ENCODE assay signal across 9 mouse cellular contexts in genomic region chr11:103009208-103009607, GRCm38 (mm10). TPM values are rescaled to one million over a fixed set of nuclear protein-coding genes. Genes with fewer than 3 reads are reported as not detected.
DNase-seq lines count a peak whose midpoint lies in the region; ATAC-seq and TF ChIP-seq lines count a peak whose summit lies in the region.
"Had no signal": no experiment of that assay in that cellular context is flagged by ENCODE, and none has a peak within 500 bp of the region (broad histone marks: within the 10 kb centered on the region; RNA-seq: fewer than 3 reads in every experiment).

No protein-coding gene starts in this region.

- intact Hi-C loops in heart, adult 2 months (cut with DNase I): no loop called here

- no peak for DNase-seq in heart, adult 2 months
- peak; percentile 89 for DNase-seq in midbrain, embryonic 11.5 days (ENCODE audit: low spot score, missing footprints)
- peak in 1 of 2 experiments; percentile 13 for DNase-seq in spleen, adult 2 months (ENCODE audit: low read depth in 1 of 2, low spot score in 2 of 2)
- DNase-seq in adrenal gland, postnatal 10 days: no peak
- no peak for DNase-seq in cerebellum, adult 8-10 months

- H3K27me3 ChIP-seq in heart, adult 2 months (ENCODE audit: control insufficient read depth, insufficient read depth, low read length): no peaks in the 10 kb centered on the region
- H3K27me3 ChIP-seq in heart, embryonic 12.5 days (replicated peaks): no peaks in the 10 kb centered on the region
- no peaks in the 10 kb centered on the region for H3K27me3 ChIP-seq in midbrain, embryonic 11.5 days (ENCODE audit: control insufficient read depth, insufficient read depth, low read length)
- no peaks in the 10 kb centered on the region for H3K27me3 ChIP-seq in midbrain, embryonic 13.5 days
- H3K27me3 ChIP-seq in spleen, adult 2 months (ENCODE audit: control insufficient read depth, insufficient read depth, low read length): no peaks in the 10 kb centered on the region

- H3K4me3 ChIP-seq in heart, adult 2 months: no peak overlapping the region
- no peak overlapping the region for H3K4me3 ChIP-seq in heart, embryonic 12.5 days
- no peak overlapping the region for H3K4me3 ChIP-seq in midbrain, embryonic 11.5 days (ENCODE audit: low read depth, low read length)
- H3K4me3 ChIP-seq in midbrain, embryonic 13.5 days (replicated peaks): no peak overlapping the region
- H3K4me3 ChIP-seq in bone marrow macrophage, adult 2 months (ENCODE audit: insufficient read depth, low read length): no peak overlapping the region
- H3K4me3 ChIP-seq in spleen, adult 2 months (ENCODE audit: extremely low read depth, insufficient read depth, insufficient read length): no peak overlapping the region

- H3K4me2 ChIP-seq in heart, embryonic 12.5 days: no peak overlapping the region
- H3K4me2 ChIP-seq in midbrain, embryonic 11.5 days: no peak overlapping the region
- H3K4me2 ChIP-seq in midbrain, embryonic 13.5 days (replicated peaks): no peak overlapping the region

- no peak for TF ChIP-seq EP300 in heart, adult 2 months (IDR thresholded peaks at IDR 0.05; ENCODE audit: insufficient read depth, low read depth, low read length)

- TF ChIP-seq CTCF in heart, adult 2 months (IDR thresholded peaks at IDR 0.05): peak; percentile 53
- peak; percentile 9; the same call in 1 of the 2 replicates for TF ChIP-seq CTCF in bone marrow macrophage, adult 2 months (IDR thresholded peaks at IDR 0.05; ENCODE audit: low read depth, low read length)
- TF ChIP-seq CTCF in spleen, adult 2 months (IDR thresholded peaks at IDR 0.05; ENCODE audit: extremely low read depth, insufficient read depth, insufficient read length, insufficient replicate concordance): peak; percentile 29; the same call in 1 of the 2 replicates

- H3K9me3 ChIP-seq in heart, embryonic 12.5 days (replicated peaks): no peaks in the 10 kb centered on the region
- H3K9me3 ChIP-seq in midbrain, embryonic 11.5 days (ENCODE audit: control insufficient read depth, low read length): no peaks in the 10 kb centered on the region
- no peaks in the 10 kb centered on the region for H3K9me3 ChIP-seq in midbrain, embryonic 13.5 days

- ATAC-seq in heart, embryonic 12.5 days (ENCODE audit: insufficient number of reproducible peaks, low FRiP score): no peak
- ATAC-seq in midbrain, embryonic 11.5 days (ENCODE audit: low FRiP score): no peak
- ATAC-seq in midbrain, embryonic 13.5 days: no peak
- ATAC-seq: inflammation-experienced regulatory T-cells, adult 6 months had no signal

- TF ChIP-seq POLR2A in heart, adult 2 months (IDR thresholded peaks at IDR 0.05; ENCODE audit: insufficient read depth, low read depth, low read length): no peak
- no peak for TF ChIP-seq POLR2A in bone marrow macrophage, adult 2 months (IDR thresholded peaks at IDR 0.05; ENCODE audit: borderline replicate concordance, low read depth, low read length)
- TF ChIP-seq POLR2A in spleen, adult 2 months (IDR thresholded peaks at IDR 0.05; ENCODE audit: low read depth, low read length): no peak

- H3K9ac ChIP-seq in heart, adult 2 months (ENCODE audit: low read depth, low read length): no peak overlapping the region
- H3K9ac ChIP-seq in heart, embryonic 12.5 days: no peak overlapping the region
- no peak overlapping the region for H3K9ac ChIP-seq in midbrain, embryonic 11.5 days (ENCODE audit: low read length)
- no peak overlapping the region for H3K9ac ChIP-seq in midbrain, embryonic 13.5 days (replicated peaks)

- WGBS in heart, adult 2 months: 94% methylated on average over 8 of the region's 8 CpGs
- WGBS in heart, embryonic 12.5 days: 94% methylated on average over 8 of the region's 8 CpGs
- 90% methylated on average over 8 of the region's 8 CpGs for WGBS in midbrain, embryonic 11.5 days
- WGBS in midbrain, embryonic 13.5 days: 91% methylated on average over 8 of the region's 8 CpGs
- 94% methylated on average over 8 of the region's 8 CpGs for WGBS in spleen, adult 2 months

- H3K36me3 ChIP-seq in heart, adult 2 months (ENCODE audit: control insufficient read depth, insufficient read depth, low read length): no peaks in the 10 kb centered on the region; the same call in 1 of the 2 replicates
- peaks cover 32% of the 10 kb centered on the region for H3K36me3 ChIP-seq in heart, embryonic 12.5 days
- H3K36me3 ChIP-seq in midbrain, embryonic 11.5 days (ENCODE audit: control insufficient read depth, insufficient read depth, low read length): no peaks in the 10 kb centered on the region; the same call in 1 of the 2 replicates
- peaks cover 11% of the 10 kb centered on the region for H3K36me3 ChIP-seq in midbrain, embryonic 13.5 days
- no peaks in the 10 kb centered on the region for H3K36me3 ChIP-seq in spleen, adult 2 months (ENCODE audit: control insufficient read depth, insufficient read depth, low read length)

- H3K4me1 ChIP-seq in heart, adult 2 months (ENCODE audit: control insufficient read depth, insufficient read depth, low read length): peaks cover 14% of the 10 kb centered on the region
- H3K4me1 ChIP-seq in heart, embryonic 12.5 days (replicated peaks): peaks cover 27% of the 10 kb centered on the region
- no peaks in the 10 kb centered on the region for H3K4me1 ChIP-seq in midbrain, embryonic 11.5 days (ENCODE audit: control insufficient read depth, insufficient read depth, low read length)
- peaks cover 20% of the 10 kb centered on the region for H3K4me1 ChIP-seq in midbrain, embryonic 13.5 days (replicated peaks)
- H3K4me1 ChIP-seq in bone marrow macrophage, adult 2 months (ENCODE audit: control insufficient read depth, insufficient read depth, low read length): peaks cover 44% of the 10 kb centered on the region
- no peaks in the 10 kb centered on the region; the same call in 1 of the 2 replicates for H3K4me1 ChIP-seq in spleen, adult 2 months (ENCODE audit: control insufficient read depth, insufficient read depth, insufficient read length)

- no peaks in the 10 kb centered on the region for H3K79me2 ChIP-seq in heart, adult 2 months (replicated peaks; ENCODE audit: control insufficient read depth, insufficient read depth, low read length)

- no peak overlapping the region for H3K27ac ChIP-seq in heart, adult 2 months
- no peak overlapping the region for H3K27ac ChIP-seq in heart, embryonic 12.5 days (ENCODE audit: poor library complexity, severe bottlenecking)
- no peak overlapping the region for H3K27ac ChIP-seq in midbrain, embryonic 11.5 days (ENCODE audit: low read depth, low read length)
- H3K27ac ChIP-seq in midbrain, embryonic 13.5 days: no peak overlapping the region
- no peak overlapping the region for H3K27ac ChIP-seq in bone marrow macrophage, adult 2 months (ENCODE audit: insufficient read depth, low read depth, low read length)
- H3K27ac ChIP-seq in spleen, adult 2 months (ENCODE audit: insufficient read depth, low read length): no peak overlapping the region

RNA-seq across cellular contexts. Expression of gene Nmt1, which starts 18.8 kb away (rescaled TPM):
- total RNA-seq in heart, adult 2 months (2021): 10 to 100 TPM; 60.5 to 67.2 TPM
- 37.1 and 55.3 TPM in 2 replicates for polyA plus RNA-seq in heart, adult 2 months (2012; rRNA removed)
- 46.9 and 50.4 TPM in 2 replicates for polyA plus RNA-seq in heart, embryonic 12.5 days (2016; fragmentation: Nextera tagmentation; extraction: Ambion mirVana)
- polyA plus RNA-seq in midbrain, embryonic 11.5 days (2014; fragmentation: Nextera tagmentation; extraction: Ambion mirVana): 45.6 and 51.3 TPM in 2 replicates
- 45.2 and 49.9 TPM in 2 replicates for polyA plus RNA-seq in midbrain, embryonic 13.5 days (2015; fragmentation: Nextera tagmentation; extraction: Ambion mirVana)
- polyA plus RNA-seq in bone marrow macrophage, adult 2 months (2012; ENCODE audit: insufficient read depth, insufficient read length, missing spikeins): 69.2 and 82.6 TPM in 2 replicates
- 23.4 and 23.9 TPM in 2 replicates for polyA plus RNA-seq in spleen, adult 2 months (2012; rRNA removed)
- 10 to 100 TPM; 81.8 to 85.9 TPM for total RNA-seq in adrenal gland, postnatal 10 days (2021)

RNA-seq across cellular contexts. Expression of gene Dcakd, which starts 18.9 kb away (rescaled TPM):
- 10 to 100 TPM; 69.3 to 75.0 TPM for total RNA-seq in heart, adult 2 months (2021)
- polyA plus RNA-seq in heart, adult 2 months (2012; rRNA removed): 122 and 139 TPM in 2 replicates
- 94.1 and 95.2 TPM in 2 replicates for polyA plus RNA-seq in heart, embryonic 12.5 days (2016; fragmentation: Nextera tagmentation; extraction: Ambion mirVana)
- polyA plus RNA-seq in midbrain, embryonic 11.5 days (2014; fragmentation: Nextera tagmentation; extraction: Ambion mirVana): 238 and 259 TPM in 2 replicates
- 177 and 178 TPM in 2 replicates for polyA plus RNA-seq in midbrain, embryonic 13.5 days (2015; fragmentation: Nextera tagmentation; extraction: Ambion mirVana)
- 40.9 and 43.2 TPM in 2 replicates for polyA plus RNA-seq in bone marrow macrophage, adult 2 months (2012; ENCODE audit: insufficient read depth, insufficient read length, missing spikeins)
- polyA plus RNA-seq in spleen, adult 2 months (2012; rRNA removed): 24.7 and 34.9 TPM in 2 replicates
- total RNA-seq in adrenal gland, postnatal 10 days (2021): 10 to 100 TPM; 65.6 to 74.8 TPM
